Mouse (Mus musculus) left cerebral cortex, adult 9 months (tissue): ENCODE measurements around the gene Gstcd.

Experiments
- DNase-seq, 2 experiments: peaks; one replicate each; pipeline ENCODE4 v3.0.0; 2022; ENCODE audit warnings: low spot score in 2 of 2

The Gstcd gene

DNA sequence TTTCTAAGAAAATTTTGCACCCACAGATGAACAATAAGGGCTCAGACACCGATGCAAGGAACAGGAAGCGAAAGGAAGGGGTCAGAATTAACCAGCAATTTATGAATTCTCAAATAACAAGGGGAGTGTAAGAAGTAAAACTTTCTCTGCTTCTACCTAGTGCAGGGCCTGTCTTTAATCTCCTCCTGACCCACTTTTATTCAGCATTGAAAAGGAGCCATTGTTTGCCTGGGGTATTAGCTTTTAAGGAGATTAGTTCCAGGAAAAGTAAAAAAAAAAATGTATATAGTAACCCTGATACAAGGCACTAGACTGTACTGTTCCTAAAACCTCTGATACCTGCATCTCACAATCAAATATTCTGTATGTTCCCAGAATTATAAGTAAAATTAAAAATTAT is 64.9 kb downstream of the Gstcd start:
- DNase-seq: no peak

DNA sequence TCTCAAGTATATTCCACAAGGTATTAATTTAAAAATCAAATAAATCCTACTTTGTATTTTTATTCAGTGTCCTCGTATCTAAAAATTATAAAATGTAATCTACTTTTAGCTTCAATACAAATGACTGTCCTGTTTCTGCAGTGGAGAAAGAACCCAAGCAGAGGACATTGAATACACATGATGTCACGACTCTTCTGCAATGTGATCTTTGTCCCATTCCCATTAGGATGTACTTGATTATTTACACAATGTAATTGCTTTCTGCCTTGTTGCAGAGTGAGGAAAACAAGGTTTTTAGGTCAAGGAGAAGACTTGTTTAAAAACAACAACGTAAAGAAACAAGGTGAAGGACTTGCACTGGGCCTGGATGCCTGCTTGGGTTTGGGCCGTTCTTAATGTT is 84.6 kb downstream of the Gstcd start:
- no peak for DNase-seq

DNA sequence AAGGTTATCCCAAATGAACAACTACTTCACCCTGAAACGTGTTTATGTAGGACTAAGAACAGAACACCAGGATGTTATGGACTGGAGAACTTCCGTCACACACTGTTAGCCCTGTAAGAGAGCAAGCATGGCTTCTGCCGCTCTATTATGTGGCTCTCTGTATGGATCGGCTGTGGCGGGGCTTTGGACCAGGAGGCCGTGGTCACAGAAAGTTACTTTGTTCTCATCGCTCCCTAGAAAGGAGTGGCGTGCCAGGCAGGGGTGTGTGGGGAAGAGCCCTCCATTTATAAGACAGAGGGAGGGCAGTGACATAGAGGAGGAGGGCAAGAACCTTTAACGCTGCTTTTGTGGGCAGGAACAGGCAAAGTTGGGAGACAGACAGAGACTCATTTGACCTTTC is 95.5 kb downstream of the Gstcd start:
- DNase-seq: no peak

DNA sequence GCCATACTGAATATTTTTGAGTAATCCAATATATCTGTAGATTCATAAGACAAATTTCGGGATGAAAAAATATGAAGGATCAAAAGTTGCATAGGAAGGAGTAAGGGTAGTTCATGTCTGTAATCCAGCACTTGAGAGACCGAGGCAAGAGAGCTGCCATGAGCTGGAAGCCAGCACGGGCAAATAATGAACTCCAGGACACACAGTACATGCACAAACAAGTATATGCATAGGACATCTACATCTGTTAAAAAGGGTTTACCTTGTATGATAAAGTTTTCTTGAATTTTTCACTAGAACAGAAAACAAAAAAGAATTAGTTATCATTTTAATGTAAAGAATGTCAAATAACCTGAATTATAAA is 95.9 kb downstream of the Gstcd start:
- no peak for DNase-seq

DNA sequence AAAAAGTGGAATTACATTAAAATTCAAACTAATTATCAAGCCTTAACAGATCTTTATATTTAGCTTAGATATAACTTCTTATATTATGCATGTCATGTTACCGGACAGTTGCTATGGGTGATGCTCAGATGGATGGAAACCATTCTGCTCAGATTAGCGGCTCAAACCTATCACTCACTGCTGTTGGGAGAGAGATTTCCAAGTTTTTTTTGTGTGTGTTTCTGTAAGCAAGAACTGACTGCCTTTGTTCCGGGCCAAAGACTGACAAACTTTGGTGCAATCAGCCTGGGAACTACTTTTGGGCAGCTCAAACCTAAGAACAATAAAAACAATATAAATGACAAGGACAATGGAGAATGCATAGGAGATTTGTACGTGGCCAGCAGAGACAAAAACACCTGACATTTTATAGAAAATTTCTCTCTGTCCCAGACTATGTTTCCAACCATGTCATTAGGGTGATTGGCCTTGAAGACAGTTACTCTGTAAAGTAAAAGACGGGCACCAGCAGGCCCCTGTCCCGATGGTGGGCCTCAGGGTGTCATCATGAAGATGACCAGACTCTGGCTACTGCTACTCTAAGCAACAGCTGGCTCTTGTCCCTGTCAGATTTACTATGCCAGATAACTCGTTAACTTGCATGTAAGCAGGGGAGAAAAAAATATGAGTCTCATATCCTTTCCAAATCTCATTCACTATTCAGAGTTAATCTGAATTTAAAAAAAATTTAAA is 96.5 kb downstream of the Gstcd start:
- DNase-seq: no peak

DNA sequence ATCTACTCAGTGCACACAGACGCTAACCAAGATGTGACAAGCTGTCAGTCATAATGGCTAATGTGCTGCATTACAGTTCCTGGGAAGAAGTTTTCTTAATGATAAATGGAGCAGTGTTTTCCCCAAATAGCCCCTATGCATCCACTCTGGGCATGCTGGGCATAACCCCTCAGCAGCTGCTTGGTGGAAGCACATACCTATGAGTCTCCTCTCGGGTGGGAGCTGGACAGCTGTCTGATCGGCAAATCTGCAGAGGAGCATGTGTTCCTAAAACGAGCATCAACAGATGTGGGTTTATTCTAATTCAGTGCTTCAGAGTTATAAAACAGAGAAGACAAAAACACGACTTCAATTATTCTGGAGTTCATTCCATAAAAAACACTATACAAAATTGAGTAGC is 105.6 kb downstream of the Gstcd start:
- no peak for DNase-seq

DNA sequence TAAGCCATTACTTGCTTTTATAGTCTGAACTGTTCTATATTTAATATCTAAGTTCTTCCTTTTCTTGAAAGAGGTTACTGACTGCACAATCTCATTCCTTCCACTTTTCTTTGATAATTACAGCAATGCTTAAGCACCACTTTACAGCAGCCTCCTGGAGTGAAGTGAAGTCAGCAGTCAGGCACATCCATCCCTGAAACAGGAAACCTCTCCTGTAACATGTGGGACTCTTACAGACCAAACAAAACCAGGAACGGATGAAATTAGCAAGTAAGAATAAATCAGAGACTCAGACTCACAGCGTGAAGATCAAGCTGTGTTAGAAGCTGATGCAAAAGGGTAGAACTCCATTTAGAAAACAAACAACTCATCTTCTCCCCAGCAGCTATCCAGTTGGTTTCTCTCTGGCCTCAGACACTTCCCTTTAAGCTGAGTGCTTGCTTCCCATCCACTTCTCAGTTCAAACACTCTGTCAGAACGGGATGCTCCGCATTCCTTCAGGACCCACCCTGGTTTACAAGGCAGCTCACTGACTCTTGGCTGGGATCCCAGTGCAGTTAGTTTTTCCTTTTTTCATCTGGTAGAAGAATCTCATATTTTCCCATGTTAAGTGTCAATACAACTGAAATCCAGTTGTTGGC is 107.9 kb downstream of the Gstcd start:
- no peak for DNase-seq

DNA sequence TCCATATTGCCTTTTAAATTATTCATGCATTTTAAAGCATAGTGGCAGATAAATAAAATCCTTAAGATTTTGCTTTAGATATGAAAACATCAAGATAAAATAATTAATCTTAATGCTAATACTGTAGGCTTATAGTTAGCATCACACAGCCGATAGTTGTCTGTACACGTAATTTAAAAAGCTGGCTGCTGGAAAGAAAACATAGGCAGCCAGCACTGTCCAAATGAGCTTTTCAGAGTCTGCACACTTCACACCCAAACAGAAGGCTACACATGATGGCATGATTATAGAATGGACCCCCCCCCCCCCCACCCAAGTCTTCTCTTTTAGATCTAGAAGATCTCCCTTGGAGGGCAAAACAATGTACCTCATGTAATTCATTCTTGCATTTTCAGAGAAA is 109.9 kb downstream of the Gstcd start:
- DNase-seq: no peak

DNA sequence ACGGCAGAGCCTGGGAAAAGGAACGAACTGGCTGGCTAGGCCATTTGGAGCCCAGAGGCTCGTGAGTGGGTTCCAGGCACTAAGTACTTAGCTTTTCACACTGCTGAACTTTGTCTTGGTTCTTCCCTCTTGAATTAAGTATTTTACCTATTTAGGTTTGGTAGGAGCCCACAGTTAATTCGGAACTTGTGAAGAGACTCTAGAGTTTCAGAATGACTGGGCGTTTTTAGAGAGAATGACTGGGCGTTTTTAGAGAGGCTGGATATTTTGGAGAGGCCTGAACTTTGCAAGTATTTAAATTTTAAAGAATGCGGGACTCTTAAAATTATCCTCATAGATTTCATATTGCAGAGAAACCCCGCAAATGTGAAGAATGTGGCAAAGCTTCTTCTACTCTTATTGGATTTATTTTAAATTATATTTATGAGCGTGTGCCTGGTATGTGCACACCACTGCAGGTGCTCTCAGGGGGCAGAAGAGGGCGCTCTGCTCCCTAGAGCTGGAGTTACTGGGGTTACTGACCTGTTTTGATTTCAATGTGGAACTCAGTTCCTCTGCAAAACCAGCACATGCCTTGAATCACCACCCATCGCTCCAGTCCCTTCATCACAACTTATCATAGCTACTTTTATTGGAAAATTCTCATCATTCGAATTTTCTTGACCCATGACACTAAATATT is 111.9 kb downstream of the Gstcd start:
- no peak for DNase-seq

DNA sequence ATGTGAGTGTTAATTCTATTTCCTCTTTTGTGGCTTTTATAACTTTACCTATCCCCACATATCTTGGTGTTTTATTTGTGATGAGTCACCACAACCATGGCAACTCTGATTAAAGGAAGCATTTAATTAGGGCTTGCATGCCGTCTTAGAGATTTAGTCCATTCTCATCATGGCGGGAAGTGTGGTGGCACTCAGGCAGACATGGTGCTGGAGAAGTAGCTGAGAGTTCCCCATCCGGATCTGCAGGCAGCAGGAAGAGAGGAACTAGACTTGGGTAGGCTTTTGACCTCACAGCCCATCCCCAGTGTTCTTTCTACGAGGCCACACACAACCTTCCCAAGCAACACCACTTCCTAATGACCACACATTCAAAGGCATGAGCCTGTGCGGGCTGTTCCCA is 125.6 kb downstream of the Gstcd start:
- DNase-seq: no peak

DNA sequence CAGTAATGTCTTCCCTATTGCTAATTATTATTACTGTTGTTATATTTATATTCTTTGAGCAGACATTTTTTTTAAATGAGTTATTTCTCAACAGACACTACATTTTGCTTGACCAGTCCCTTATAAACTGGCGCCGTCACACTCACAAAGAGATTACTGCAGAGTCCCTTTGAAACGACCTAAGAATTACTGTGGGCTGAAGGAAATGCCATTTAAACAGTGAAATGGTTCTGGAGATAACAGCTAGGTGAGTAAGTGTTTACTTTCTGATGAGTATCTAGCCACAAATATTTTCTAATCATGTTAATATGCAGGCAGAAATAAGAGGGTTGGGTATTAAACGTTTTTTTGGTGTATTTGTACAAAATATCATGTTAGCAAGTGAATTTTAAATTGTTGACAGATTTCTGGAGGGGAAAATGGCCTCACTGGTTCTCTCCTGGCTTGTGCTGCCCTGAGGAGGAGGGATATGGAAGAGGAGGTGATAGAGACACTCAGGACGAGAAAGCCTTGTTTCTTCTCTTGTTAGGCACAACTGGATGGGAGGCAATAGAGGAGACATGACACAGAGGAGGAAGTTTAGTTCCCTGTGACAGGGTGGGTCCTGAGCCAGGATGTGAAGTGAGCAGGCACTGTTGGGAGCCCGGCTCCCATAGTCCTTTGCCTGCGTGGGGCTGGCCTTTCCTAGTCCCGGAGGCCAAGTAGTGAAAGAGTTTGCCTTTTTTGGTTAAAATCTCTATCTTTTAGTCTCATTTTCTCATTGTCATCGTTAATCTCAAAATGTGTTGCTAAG is 126.9 kb downstream of the Gstcd start:
- DNase-seq: no peak

DNA sequence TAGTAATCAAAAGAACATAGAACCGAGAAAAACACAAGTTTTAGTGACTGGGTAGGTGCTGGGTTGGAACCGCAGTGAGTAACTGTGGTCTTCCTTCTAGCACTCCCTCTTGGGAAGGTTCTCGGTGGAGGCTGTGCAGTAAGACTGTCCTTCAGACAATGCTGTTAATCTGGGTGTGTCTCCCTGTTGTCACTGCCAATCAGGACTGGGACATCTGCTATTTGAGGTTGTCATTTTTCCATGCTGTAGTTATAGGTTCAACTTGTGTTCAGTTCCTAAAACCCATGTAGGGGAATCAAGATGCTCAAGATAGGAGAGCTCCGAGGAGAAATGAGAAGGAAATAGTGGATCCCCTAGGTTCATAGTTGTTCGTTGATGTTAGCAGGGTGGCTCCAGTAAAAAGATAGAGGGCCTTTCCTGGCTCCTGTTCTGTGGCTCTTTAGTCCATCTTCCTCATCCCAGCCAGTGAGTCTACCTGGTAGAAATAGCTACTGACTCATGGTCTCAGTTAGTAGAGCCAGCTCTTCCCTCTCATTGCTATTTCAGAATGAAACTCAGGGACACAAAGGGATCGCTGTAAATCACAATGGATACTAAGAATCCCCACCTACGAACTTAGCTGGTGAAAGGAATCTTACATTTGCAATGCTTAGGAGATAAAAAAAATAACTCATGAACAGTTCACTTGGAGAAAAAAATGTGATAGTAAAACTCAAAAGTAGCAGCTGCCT is 129.0 kb downstream of the Gstcd start:
- no peak for DNase-seq

DNA sequence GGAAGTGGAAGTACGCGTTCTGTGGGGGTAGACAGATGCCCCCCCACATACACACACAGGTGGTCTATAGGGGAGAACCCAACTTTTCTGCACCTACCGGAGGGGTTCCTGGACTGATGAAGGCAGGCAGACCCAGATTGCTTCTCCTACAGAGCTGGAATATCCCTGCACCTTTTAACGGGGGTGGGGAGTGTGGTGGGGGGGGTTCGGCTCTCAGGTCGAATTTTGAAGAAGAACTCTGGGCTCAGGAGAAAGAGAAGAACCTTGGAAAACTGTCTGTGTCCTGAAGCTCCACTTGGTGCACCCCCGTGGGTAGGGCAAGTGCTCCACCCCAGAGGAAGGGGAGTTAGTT is 141.3 kb downstream of the Gstcd start:
- no peak for DNase-seq

DNA sequence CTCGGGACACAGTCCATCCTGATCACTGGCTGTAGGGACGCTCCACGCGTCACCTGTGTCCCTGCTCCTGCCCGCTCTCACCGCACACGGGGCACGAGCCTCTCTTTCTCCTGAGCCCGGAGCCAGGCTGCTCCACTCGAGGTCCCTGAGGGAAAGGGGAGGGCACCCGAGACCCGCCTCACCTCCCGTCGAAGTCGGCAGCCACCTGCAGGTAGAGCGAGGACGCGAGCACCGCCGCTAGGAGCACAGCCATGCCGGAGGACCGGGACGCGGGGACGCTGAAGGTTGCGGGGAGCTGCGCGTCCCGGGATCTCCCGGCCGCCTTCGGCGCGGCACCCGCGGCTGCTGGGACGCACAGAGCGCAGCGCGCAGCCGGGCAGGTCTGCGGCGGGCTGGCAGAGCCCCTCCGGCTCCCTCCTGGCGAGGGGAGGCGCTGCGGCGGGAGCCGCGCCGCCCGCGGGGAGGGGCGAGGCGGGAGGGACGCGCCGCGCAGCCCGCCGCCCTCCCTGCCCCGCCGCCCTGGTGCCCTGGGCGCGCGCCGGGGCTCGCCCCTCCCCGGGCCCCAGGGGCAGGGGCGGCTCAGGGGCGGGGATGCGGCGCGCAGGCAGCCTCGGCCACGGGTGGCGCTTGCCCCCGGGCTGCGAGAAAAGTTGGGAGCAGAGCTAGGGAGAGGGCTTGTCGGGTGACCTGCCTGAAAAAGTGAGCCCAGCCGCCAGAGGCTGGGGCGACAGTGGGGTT is 141.9 kb downstream of the Gstcd start, which contains the start of gene Npnt:
TSS of gene Npnt (minus strand) at position 501 of the 738 bp plus-strand sequence.
- DNase-seq: no peak

DNA sequence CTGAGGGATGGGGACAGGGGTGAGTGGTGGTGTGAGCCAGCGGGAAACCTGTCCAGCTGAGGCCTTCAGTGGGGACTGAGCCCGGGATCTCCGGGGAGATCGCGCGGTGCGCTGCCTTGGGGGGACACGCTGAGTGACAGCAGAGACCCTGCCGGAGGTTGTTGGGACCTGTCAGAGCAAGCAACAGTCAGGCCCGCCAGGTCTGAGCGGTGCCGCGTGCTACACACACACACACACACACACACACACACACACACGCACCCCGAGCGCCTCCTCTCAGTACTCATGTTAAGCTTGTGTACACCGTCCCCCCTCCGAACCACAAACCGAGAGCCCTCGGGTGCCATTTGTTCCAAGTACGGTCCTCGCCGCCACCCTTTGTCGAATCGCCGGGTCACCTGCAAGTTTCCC is 142.4 kb downstream of the Gstcd start:
- no peak for DNase-seq

DNA sequence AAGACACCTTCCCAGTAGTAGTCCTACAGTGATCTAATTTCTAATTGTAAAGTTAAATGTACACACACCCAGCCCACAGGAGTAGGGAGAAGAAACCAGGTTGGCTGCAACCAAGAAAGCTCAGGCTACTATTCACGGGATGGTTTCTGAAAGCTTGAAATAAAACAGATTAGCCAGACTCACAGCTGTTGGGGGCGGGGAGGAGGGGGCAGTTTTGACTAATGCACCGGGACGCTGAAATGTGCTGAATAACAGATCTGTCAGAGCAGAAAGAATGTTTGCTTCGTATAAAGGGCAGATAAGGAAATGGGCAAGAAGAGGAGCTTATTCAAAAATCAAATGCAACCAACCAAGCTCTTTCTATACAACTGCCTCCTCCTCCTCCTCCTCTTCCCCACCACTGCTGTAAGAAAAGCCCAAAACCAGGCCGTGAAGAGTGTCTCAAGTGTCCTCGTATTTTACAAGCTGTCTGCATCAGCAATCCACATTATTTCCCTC is 143.5 kb downstream of the Gstcd start:
- no peak for DNase-seq

DNA sequence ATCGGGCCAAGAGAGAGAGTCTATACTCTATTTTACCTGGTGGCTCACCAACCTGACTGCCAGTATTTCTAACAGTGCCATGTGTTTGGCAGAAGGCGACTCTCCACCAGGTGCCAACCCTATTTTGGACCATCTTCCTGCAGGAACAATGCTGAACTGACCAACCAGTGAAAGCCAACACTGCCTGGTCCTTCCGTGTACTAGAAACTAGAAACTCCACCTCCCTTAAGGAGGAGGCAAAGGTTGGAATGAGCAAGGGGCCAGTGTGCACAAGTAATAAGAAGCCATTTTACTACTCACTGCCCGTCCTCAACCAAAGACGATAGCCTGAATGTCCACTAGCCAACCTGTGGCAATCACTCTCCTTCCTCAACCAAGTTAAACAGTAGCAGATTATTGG is 145.7 kb downstream of the Gstcd start:
- DNase-seq: no peak

DNA sequence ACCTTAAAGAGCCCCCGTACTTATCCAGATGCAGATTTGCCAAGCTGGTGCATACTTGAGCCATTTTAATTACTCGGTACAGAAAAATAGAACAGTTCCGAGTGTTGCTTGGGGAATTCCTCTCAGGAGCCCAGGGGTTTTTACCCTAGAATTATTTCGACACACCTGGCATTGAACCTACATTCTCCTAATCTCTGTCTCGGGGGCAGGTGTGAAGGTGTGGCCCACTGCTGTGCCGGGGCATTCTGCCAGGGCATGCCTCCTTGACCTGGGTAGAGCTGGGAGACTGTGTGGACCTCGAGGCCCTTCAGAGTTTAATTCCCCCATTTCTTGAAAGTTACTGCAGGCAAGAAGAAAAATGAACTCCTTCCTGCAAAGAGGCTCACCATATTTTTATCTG is 146.2 kb downstream of the Gstcd start:
- DNase-seq: no peak

DNA sequence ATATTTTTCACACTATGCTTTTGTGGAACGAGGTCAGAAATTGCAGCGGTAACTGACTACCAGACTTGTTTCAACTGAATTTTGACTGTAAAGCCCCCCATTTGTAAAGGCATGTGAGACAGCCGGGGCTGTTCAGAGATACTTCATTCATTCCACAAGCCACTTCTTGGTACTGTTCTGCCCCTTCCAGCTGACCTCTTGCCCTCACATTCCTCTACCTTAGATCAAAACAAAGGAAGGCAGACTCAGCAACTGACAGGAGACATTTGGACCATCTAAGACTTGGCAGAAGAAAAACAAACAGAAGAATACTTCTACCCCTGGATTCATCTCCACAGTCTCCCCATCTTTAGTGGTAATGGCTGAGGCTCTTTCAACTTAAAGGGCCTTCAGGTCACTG is 147.2 kb downstream of the Gstcd start:
- no peak for DNase-seq

DNA sequence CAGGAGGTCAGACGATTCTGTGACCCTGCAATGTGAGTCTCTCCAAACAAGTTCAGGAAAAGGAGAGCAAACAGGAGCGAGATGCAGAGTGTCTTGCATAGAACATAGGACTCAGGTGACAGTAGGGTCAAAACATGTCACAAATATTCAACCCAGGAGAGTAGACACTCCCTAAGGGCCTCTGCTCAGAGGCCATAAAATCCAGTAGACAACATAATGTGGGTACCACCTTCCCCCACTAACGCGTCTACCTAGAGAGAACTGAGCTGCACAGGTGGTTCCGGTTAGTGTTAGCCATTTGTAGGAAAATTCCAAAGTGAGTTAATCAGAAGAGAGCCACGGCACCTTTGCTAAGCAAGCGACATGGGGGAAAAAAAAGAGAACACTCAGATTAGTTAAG is 147.6 kb downstream of the Gstcd start:
- DNase-seq: no peak

DNA sequence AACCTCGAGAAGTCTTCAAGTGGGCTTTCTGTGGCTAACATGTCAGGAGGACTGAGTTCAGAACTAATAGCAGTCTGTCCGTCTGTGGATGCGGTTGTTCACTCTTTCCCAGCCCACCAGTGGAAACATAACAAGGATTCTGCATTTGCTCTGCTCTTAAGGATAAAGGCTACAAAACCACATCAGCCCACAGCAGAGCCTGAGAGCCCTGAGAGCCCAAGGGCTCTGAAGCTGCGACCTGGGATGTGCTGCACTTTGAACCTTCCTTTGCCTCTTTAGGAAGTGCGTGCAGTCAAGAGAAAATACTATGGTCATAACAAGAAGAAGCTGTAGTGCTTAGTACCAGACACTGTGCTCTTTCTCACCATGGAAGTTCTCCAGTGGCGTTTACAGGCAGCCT is 149.1 kb downstream of the Gstcd start:
- no peak for DNase-seq
